Mouse (Mus musculus) fat pad, adult 2 months (tissue): ENCODE data around the gene Atl1.

Source experiments
- DNase-seq: peaks from one replicate; pipeline ENCODE4 v3.0.0-alpha.2; 2011; ENCODE audit warnings: low read depth, low spot score; ENCODE audit errors: extremely low read depth

Atl1 gene

DNA sequence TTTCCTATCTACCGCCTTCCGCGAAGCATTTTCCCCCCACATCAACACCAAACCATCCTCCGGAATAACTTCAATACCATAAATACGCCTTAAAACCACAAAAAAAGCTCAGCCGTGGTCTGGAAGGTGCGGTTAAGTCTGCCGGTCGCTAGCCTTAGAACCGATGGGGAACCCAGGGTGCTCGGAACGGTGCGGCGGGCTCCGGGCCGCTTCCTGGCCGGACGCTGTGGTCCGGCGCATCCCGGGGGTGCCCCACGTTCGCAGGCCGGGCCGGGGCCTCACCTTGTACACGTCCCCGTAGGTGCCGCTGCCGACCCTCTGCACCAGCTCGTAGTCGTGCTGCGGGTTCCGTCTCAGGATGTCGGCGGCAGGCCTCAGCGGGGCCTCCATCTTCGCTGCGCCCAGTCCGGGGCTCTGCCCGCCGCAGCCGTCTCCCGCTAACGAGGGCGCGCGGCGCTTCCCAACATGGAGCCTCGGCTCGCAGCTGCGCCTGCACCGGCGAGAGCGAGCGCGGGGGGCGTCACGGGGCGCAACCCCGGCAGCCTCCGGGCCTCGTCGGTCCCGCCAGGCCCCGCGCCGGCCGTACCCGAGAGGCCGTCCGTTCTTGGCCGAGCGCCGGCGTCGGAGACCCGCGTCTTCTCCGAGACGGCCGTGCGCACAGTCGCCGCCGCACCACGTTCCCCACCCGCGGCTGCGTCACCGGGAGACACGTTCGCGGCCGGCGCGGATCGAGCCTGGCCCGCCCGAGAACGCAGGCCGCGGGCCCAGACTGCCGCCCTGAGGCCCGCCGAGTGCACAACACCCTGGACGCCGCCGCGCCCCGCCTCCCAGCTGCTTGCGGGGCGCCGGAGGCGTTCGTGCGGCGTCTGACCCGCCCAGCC, at the start of gene Atl1, which contains the start of gene Map4k5:
TSS of gene Atl1 (plus strand) at position 244 of the 881 bp plus-strand sequence.
TSS of gene Map4k5 (minus strand) at position 830 of the 881 bp plus-strand sequence.
- DNase-seq: no peak

DNA sequence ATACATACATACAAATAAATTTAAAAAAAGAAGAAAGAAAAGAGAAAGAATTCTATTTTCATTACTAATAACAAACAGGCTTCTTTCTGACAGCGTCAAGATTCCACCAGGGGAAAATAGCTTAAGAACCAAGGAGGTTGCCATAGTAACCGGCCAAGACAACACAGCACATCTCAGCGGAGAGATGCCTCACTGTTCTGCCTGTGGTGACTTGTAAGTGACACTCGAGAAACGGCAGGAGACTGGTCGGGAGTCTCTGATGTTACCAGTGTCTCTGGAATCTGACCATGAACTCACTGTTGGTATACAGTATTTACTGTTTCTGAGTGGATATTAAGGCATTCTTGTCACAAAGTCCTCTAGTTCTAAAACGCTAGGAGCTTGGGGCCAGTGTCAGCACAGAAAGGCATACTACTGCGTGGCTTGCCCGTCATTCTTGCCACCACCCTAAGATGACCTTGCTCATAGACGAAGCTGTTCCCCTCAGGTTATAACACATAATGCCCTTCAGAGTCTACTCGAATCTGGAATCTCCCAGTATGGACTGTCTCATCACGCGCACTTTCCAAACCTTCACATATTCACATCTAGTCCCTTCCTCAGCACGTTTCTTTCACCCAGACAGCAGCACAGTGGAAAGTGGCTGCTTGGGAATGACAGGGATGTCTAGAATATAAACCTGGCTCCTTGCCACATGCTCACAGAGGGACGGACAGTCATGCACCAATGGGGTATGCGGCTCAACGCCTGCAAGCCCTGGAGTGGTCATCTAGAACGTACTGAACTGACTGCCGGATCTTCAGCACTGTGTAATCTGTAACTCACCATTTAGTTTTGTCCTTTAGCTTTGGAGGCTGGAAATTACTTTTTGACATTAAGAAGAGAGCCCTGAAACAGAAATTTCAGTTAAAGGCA, 48.6 kb upstream of the Atl1 start:
- DNase-seq: no peak

DNA sequence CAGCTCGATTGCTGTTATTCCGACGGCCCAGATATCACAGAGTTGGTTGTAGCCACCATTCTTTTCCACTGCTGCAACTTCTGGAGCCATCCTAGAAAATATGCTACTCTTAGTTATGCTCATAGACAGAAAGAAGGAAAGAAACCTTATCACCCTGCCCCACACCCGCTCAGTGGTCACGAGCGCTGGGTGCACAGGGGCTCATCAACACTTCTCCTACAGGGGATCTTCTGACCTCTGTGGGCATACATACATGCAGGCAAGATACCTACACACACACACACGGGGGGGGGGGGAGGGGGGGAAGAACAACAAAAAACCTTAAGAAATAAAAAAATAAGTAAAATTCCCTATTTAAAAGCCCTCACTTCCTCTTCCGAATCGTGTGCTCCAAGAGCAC, 46.7 kb upstream of the Atl1 start:
- no peak for DNase-seq

DNA sequence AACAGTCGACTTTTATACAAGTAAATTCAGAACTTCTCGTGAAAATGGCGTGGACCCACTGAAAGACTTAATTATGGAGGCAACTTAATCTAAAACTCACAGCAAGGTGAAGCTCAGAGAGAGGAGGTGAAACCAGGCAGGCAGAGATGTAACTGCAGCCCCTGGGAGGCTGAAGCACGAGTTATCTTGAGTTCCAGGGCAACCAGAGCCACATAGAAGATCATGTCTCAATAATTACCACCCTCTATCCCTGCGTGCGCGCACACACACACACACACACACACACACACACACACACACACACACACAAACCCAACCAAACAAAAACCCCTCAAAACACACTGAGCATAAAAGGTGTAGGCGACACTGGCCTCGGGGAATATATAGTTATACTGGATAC, 45.9 kb upstream of the Atl1 start:
- no peak for DNase-seq

DNA sequence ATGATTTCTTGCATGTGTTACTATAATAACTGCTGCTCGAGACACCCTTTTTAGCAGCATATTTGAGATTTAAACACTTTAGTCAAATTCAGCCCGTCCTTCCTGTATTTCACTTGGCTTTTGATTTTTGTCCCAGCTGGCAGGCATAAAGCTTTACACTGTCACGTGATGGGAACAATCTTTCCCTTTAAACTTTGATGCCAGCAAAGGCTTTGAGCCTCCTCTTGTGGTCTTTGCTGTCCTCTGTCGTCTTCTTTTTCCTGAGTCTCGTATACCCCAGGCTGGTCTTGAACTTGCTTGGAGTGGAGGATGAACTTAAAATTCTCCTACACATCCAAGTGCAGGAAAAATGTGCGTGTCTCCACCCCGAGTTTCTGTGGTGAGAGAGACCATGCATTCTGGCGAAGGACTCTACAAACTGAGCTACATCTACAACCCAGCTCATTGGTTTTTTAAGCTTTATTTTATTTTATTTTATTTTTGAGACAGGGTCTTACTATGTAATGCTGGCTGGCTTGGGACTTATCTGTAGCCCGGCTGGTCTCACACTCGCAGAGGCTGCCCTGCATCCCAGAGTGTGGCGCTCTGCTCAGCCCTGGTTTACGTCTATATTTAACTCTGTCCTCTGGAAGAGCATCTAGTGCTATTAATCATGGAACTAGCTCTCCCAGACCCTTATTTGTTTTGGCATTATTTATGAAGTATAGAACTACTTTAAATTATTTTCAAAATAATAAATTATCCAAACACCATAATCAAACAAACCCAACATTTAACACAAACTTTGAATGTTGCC, 44.1 kb upstream of the Atl1 start:
- no peak for DNase-seq

DNA sequence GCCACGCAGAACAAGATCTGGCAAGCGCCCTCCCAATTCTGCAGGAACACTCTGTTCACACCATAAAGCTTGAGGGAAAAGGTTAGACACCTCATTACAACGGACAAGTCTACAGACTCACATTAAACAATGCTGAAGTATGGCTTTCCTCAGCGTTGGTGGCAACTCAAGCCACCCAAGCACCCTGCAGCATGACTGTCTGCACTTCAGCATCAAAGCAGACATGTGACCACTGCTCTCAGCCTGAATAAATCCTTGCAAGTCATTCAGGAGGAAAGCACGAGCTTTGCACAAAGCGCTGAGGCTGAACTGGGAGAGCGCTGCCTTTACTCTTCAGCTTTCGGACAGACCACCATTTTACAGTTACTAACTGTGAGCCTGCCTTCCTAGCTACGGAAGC, 40.1 kb upstream of the Atl1 start:
- DNase-seq: peak; percentile 55

DNA sequence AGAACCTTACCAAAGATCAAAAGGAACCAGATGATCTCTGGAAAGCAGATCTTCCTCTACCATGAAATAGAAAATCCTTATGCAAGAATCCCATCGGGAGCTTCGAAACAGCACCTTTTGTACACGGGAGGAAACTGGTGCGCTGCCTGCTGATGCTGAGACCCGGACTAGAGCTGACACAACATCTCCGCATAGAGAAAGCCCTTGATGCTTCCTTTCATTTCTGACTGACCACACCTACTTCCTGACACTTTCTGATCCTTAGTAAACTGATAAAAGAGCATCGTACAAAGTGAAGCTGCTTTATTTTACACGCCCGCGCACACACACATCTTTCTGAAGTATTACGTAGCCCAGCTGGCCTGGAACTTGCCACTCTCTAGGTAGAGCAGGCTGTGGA, 39.0 kb upstream of the Atl1 start:
- DNase-seq: no peak

DNA sequence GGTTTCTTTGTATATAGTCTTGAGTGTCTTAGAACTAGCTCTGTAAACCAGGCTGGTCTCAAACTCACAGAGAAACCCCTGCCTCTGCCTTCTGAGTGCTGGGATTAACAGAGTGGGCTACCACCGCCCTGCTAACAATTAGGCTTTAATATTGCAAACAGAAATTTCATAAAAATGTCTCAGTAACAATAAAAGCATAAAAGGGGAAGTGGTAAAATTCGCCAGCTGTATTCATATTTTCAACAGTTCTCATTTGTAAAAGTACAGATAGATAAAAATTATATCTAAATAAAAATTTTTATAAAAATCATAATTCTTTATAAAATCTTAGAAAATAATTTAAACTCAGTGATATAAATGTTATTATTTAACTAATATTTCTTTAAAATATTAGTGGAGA, 38.5 kb upstream of the Atl1 start:
- no peak for DNase-seq

DNA sequence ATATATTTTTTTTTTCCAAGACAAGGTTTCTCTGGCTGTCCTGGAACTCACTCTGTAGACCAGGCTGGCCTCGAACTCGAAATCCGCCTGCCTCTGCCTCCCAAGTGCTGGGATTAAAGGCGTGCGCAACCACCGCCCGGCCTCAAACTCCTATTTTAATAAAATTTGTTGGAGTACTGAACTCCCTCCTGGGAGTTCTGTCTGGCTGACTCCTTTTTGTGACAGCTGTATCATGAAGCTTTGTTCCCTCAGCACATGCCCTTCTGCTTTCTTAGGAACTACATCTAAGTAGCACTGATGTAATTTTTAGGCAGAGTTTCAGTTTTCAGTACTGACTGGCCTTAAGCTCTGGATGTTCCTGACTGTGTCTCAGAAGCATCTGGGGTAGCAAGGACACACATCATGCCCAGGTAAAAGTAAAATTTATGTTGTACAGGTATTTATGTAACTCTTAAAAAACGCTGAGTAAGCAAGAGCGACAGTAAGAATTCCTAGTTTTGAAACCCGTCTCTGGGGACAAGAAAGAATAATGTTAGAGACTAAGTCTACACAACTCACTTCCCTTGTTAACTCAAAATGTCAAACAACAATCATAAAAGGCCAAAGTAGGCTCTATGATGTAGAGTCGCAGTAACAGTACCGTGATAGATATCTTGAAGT, 36.6 kb upstream of the Atl1 start:
- no peak for DNase-seq

DNA sequence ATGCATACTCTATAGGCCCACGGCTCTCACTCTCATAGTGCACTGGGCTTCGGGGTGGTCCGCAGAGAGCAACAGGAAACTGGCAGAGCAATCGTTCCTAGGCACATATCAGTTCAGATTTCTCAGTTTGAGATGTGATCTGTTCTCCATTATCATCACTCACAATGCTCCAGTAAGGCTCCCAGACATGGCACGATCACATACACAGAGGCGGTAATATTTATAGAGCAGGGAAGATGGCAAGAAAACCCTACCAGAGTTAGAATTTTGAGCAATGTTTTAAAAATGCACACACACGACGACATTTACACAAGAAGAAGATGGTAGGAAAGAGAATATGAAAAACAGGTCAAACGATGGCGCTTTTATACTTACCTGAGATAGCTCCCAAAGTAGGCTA, 36.0 kb upstream of the Atl1 start:
- no peak for DNase-seq

DNA sequence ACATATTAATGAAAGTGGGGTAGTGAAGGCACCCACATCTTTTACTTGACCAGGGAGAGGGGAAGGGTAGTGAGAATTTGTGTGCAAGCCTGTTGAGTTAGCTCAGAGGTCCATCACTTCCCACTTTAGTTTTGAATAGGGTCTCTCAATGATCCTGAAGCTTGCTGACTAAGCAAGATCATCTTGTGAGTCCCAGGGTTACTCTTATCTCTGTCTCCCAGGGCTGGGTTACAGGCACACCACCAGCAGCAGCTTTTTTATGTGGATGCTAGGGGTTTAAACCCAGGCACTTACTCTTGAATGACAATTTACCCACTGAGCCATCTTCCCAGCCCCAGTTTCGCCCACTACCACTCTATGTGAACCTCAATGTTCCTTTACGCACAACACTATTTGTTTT, 34.8 kb upstream of the Atl1 start:
- no peak for DNase-seq

DNA sequence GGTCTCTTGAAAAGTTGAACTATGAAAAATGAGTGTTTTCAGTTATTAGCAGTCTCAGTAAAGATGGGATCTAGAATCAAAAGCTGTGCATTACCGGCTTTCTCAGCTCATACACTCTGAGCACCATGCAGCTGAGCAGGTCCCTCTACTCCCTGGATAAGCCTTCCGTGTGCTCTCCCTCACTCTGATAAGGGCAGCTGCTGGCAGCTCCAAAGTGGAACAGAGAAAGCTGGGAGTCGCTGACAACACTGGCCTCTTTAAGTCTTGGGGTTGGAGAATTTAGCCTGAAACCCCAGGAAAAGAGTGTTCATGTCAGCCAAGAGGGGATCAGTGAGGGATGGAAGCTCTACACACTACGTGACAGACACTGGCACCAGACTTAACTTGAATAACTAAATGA, 33.6 kb upstream of the Atl1 start:
- no peak for DNase-seq

DNA sequence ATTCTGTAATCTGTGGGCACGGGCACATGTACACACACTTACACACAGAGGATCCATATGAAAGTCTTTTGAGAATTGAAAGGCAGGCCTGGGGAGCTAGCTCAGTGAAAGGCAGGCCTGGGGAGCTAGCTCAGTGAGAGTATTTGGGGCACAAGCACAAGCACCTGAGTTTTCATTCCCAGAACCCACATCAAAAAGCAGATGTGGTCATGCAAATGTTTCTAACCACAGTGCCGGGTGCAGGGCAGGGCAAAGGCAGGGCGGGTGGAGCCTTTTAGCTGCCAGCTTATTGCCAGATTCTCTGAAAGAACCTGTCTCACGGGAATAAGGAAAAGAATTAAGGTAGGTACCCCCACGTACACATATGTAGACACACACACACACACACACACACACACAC, 28.9 kb upstream of the Atl1 start:
- DNase-seq: no peak

DNA sequence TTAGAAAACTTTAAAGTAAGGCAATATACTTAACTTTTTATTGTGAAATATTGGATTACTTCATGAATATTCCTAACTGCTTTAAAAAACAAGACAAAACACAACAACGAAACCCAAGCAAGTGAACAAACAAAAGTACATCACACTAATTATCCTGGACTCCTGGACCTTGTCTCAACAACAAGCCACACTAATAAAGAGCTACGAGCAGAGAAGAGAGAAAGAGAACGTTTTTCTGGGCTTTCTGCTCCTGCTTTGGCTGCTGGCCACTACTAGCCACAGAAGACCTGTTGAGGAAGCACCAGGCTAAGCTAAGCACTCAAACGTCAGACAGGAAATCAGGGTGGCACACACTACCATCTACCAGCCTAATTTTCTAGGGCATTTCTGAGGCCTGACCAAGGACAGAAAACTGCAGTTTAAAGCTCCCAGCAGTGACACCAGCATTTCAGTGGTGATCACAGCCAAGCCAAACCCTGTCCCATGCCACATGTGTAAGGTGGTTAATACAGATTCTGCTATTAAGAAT, 28.2 kb upstream of the Atl1 start:
- no peak for DNase-seq

DNA sequence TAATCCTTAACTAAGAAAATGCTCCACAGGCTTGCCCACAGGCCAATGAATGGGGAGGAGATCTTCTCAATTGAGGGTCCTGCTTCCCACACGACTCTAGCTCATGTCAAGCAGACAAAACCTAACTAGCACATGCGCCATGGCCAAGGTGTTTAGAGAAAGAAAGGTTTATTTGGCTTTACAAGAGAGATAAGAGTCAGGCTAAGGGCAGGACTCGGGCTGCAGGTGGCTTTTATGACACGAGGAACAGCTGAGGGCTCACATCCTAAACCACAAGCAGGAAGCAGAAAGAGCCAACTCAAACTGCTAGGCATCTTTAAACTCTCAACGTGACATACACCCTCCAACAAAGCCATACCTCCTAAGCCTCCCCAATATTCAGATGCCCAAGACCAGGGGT, 25.1 kb upstream of the Atl1 start:
- no peak for DNase-seq

DNA sequence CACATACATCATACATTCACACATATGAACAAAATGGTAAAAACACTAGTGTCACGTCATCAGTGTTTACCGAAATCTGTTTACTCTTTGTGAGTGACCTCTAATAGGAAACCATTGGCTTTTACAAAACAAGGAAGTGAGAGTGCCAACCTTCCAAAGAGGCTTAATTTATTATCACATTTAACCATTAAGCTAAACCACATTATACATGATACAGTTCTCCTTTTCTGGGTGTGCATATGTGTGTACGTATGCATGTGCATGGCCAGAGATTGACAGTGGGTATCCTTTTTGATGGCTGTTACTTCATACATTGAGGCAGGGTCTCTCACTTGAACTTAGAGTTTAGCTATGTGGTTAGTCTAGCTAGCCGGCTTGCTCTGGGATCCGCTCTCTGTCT, 20.8 kb upstream of the Atl1 start:
- DNase-seq: no peak

DNA sequence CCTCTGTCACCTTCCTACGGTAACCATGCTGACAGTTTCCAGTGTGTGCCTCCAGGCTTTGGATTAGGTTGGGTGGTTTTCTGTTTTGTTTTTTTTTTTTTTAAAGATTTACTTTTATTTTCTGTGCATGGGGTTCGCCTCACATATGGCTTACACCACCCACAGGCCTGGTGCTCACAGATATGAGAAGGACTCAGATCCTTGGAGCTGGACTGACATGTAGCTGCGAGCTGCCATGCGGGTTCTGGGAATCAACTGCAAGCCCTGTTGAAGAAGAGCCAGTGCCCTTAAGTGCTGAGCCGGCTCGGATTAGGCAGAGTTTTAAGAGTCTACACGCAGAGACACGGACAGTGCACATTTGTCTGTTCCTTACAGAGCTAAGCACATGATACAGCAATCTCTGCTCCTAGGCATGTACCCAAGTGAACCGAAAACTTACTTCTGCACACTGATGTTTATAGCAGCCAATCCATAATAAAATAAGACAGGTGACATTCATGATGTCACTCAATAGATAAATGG, 14.5 kb upstream of the Atl1 start:
- DNase-seq: peak; percentile 93

DNA sequence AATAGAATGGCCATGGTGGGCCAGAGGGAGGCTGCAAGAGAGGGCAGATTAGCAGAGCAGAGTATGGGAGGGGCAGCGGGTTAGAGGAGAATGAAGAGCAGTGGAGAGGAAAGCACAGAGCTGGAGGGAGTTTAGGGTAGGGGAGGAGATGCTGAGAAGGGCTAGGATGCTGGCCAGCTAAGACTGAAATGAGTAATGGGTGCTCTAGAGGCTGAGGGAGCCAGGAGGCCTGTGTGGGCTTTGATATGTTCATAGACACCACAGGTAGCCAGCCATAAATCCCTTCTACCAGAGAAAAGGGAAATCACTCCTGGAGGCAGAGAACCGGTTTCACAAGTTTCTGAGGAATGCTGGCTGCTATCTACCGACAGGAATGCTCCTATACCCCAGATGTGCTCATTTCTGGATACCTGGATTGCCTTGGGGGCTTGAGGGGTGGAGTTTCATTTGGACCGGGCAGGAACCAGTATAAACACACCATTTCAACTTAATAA, 13.2 kb upstream of the Atl1 start:
- peak; percentile 94 for DNase-seq

DNA sequence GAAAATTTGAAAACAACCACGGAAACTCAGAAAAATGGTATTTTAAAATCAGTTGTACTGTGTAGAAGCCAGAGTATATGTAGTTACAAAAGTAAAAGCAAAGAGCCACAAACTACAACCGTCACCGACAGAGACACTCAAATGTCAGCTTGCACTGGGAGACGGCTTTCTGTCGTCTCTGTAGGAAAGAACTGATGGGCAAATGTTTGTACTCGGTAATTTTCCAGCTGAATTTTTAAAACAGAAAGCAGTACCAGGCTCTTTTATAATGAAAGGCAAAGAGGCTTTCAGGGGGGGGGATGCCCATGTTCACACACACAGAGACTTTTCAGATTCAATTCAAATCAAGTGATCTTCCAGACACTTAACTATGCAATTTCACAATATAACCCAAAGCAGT, 12.7 kb upstream of the Atl1 start:
- no peak for DNase-seq
